Mouse (Mus musculus) olfactory bulb, adult 2 months (tissue): Measurements from ENCODE around the gene Rgr. TPM values are rescaled to one million over a fixed set of nuclear protein-coding genes. Genes with fewer than 3 reads are reported as not detected.

Experiments used
- H3K27ac ChIP-seq: fragments of 200-500 bp; 2 replicates; pipeline ENCODE4 v1.5.1; 2012; ENCODE audit warnings: low read depth, low read length; ENCODE audit not compliant: insufficient read depth
- H3K4me1 ChIP-seq: fragments of 200-500 bp; 2 replicates; pipeline ENCODE4 v1.6.1; 2012; ENCODE audit warnings: low read length; ENCODE audit not compliant: control insufficient read depth, insufficient read depth
- H3K4me3 ChIP-seq: fragments of 200-500 bp; 2 replicates; pipeline ENCODE4 v1.5.1; 2012; ENCODE audit warnings: mild to moderate bottlenecking, low read depth, low read length, moderate library complexity; ENCODE audit not compliant: insufficient read depth
- CTCF ChIP-seq: fragments of 200-500 bp; IDR thresholded peaks from 2 replicates; pipeline ENCODE4 v1.5.1; 2012; ENCODE audit warnings: low read depth, mild to moderate bottlenecking, low read length, moderate library complexity; ENCODE audit not compliant: insufficient read depth
- POLR2A ChIP-seq: fragments of 200-500 bp; IDR thresholded peaks from 2 replicates; pipeline ENCODE4 v1.6.1; 2012; ENCODE audit warnings: mild to moderate bottlenecking, low read depth, low read length, moderate library complexity; ENCODE audit not compliant: insufficient read depth
- WGBS: fragments of 180-500 bp; shearing (Covaris S2); methylation state at CpG from one replicate; pipeline ENCODE4 v1.1.7; 2018; 5-methylcytosine and 5-hydroxymethylcytosine counted together
- polyA plus RNA-seq: library from polyadenylated mRNA; stranded (reverse); fragments of >200 nt; gene quantifications from 2 replicates; pipeline ENCODE4 v1.2.4, GENCODE M21; 2012; ENCODE audit warnings: low replicate concordance; ENCODE audit not compliant: missing spikeins, insufficient read depth, insufficient read length

Rgr gene
- polyA plus RNA-seq, 1 experiment, result not detected

DNA sequence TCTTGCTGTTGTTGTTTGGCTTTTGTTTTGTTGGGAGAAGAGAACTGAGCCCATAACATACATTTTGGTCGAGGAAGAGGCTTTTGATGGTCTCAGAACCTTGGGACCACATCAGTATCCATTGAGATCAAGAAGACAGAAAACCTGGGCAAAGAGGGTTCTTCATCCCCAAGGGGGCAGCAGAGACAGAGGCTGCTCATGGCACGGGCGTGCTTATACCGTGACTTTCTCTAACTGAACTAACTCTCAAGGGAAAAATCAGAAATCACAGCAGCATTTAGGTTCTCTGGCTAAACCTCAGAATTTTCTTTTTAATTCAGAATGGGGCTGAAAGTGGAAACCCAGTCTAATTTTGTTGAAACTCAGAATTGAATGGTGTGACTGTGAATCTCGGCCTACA lies 14.3 kb downstream of the Rgr start:
- peaks cover 3% of the 10 kb centered on the region; the same call in 1 of the 2 replicates for H3K4me1 ChIP-seq
- TF ChIP-seq POLR2A (no peak), CTCF (no peak)
- no peak overlapping the region for H3K27ac ChIP-seq
- WGBS, result 50% methylated on average over 5 of the region's 5 CpGs
- H3K4me3 ChIP-seq, result no peak overlapping the region

- no peak overlapping the region for H3K4me3 ChIP-seq
- peaks cover 3% of the 10 kb centered on the region; the same call in 1 of the 2 replicates for H3K4me1 ChIP-seq
- no peak for TF ChIP-seq POLR2A
- peak; percentile 63; the same call in 1 of the 2 replicates for TF ChIP-seq CTCF
- H3K27ac ChIP-seq, result no peak overlapping the region
- WGBS, result 13% methylated on average over 7 of the region's 7 CpGs
Measured at GRCm38 (mm10) chr14:37033241-37033640, 15.5 kb downstream of the Rgr start.

DNA sequence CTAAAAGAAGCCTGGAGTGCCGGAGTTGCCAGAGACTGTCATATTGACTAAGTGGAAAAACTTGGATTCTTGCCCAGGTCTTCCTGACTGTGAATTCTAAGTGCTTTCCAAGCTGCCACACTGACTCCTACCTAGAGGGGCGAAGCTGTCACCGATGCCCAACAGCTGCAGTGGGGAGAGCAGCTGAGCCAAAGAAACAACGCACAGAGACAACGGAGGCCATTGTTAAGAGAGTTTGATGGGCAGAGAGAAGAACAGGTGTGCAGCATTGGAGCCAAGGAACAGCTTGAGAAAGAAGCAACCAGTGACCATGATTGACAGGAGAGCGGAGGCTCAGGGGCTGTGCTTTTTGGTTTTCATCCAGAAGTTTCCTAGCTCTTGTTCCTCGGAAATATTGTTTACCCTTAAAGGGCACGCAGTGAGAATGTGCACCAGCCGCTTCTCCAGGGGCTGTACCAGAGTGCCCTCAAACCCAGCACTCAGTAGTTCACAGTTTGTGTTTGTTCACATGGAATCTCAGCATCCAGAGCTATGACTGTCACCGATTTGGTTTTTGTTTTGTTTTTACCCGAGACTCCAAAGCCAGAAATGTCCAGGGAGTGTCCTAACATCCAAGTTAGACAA lies 16.2 kb downstream of the Rgr start:
- H3K4me1 ChIP-seq, result peaks cover 3% of the 10 kb centered on the region; the same call in 1 of the 2 replicates
- H3K4me3 ChIP-seq, result no peak overlapping the region
- no peak overlapping the region for H3K27ac ChIP-seq
- WGBS, result 29% methylated on average over 11 of the region's 11 CpGs
- TF ChIP-seq CTCF (no peak), POLR2A (no peak)

- Histone ChIP-seq H3K4me1 (peaks cover 3% of the 10 kb centered on the region; the same call in 1 of the 2 replicates), H3K27ac (no peak overlapping the region), H3K4me3 (no peak overlapping the region)
- TF ChIP-seq POLR2A, result no peak
- TF ChIP-seq CTCF, result no peak
- 82% methylated on average over 3 of the region's 3 CpGs for WGBS
Measured at GRCm38 (mm10) chr14:37028555-37028954, 20.2 kb downstream of the Rgr start.

GRCm38 (mm10) chr14:37027951-37028350 lies 20.8 kb downstream of the Rgr start:
- no peak overlapping the region for H3K27ac ChIP-seq
- TF ChIP-seq CTCF, result no peak
- no peak for TF ChIP-seq POLR2A
- no peak overlapping the region for H3K4me3 ChIP-seq
- 93% methylated on average over 3 of the region's 3 CpGs for WGBS
- peaks cover 3% of the 10 kb centered on the region; the same call in 1 of the 2 replicates for H3K4me1 ChIP-seq

- Histone ChIP-seq H3K4me3 (no peak overlapping the region), H3K27ac (no peak overlapping the region), H3K4me1 (peaks cover under 1% of the 10 kb centered on the region; the same call in 1 of the 2 replicates)
- WGBS, result 92% methylated on average over 4 of the region's 4 CpGs
- no peak for TF ChIP-seq CTCF
- no peak for TF ChIP-seq POLR2A
Measured at GRCm38 (mm10) chr14:37027248-37027933, 21.4 kb downstream of the Rgr start.

GRCm38 (mm10) chr14:37015894-37016293 lies 32.9 kb downstream of the Rgr start:
- WGBS, result 55% methylated on average over 5 of the region's 5 CpGs
- H3K27ac ChIP-seq, result no peak overlapping the region
- H3K4me1 ChIP-seq, result no peaks in the 10 kb centered on the region
- TF ChIP-seq POLR2A (no peak), CTCF (no peak)
- H3K4me3 ChIP-seq, result no peak overlapping the region

DNA sequence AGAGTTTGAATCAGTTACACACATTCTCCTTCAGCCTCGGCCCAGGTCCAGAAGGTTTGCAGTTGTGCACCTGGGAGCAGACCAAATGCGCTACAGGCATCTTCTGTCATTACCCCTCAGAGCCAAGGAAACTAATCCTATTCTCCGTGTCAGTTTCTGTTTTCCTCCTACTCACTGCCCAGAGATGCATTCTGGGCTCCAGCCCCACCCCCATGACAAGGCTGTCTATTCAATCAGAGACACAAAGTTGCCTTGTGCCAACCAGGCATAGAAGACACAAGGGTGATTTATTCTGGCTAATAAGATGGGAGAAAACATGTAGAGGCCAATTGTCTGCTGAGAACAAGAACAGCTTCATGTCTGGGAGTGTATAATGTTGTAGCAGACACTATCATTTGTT lies 35.1 kb downstream of the Rgr start:
- TF ChIP-seq CTCF, result no peak
- TF ChIP-seq POLR2A, result no peak
- Histone ChIP-seq H3K4me1 (no peaks in the 10 kb centered on the region), H3K27ac (no peak overlapping the region), H3K4me3 (no peak overlapping the region)
- WGBS, result 28% methylated on average over 3 of the region's 3 CpGs

DNA sequence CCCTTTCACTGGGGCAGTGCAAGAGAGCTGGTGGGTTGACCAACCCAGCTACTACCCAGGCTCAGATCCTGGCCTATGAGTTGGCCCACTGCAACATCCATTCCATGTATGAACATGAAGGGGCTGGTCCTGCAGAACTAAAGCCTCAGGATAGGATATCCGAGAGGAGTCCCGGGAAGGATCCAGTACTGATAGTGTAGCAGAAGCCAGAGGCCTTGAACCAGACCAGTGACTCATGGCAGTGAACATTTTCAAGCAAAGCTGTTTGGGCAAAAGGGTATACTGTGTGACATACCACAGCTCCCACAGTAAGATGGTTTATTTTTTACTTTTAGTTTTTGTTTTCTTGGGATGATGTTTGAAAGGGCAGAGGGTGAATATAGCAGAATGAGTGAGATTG lies 39.1 kb downstream of the Rgr start:
- WGBS, result 91% methylated on average over 2 of the region's 2 CpGs
- no peak overlapping the region for H3K27ac ChIP-seq
- no peak overlapping the region for H3K4me3 ChIP-seq
- TF ChIP-seq POLR2A (no peak), CTCF (no peak)
- H3K4me1 ChIP-seq, result peaks cover 5% of the 10 kb centered on the region

- TF ChIP-seq POLR2A (no peak), CTCF (no peak)
- H3K4me1 ChIP-seq, result peaks cover 5% of the 10 kb centered on the region
- 53% methylated on average over 8 of the region's 8 CpGs for WGBS
Measured at GRCm38 (mm10) chr14:37006489-37006888, 42.3 kb downstream of the Rgr start.

More at GRCm38 (mm10) chr14:37006489-37006888, 42.3 kb downstream of the Rgr start:
- Histone ChIP-seq H3K27ac (peak overlapping the region; percentile 47; the same call in 1 of the 2 replicates), H3K4me3 (no peak overlapping the region)
